Mouse (Mus musculus) embryonic facial prominence, embryonic 14.5 days (tissue): ENCODE results near the gene Pde8a. TPM values are rescaled to one million over a fixed set of nuclear protein-coding genes. Genes with fewer than 3 reads are reported as not detected.

Experiments
- ATAC-seq: fragments of 200-750 bp; cut with Nextera tagmentation; 2 replicates; pipeline ENCODE4 v1.8.0; 2017; ENCODE audit warnings: low read depth, moderate number of reproducible peaks, moderate TSS enrichment
- DNase-seq: peaks from one replicate; pipeline ENCODE4 v3.0.0-alpha.2; 2015; ENCODE audit warnings: low spot score
- H3K27ac ChIP-seq: fragments of 300-500 bp; sonication (generic); replicated peaks from 2 replicates; pipeline ENCODE4 v1.5.1; 2014; ENCODE audit warnings: low read depth, mild to moderate bottlenecking, low read length, moderate library complexity
- H3K27me3 ChIP-seq: fragments of 300-500 bp; sonication (generic); replicated peaks from 2 replicates; pipeline ENCODE4 v1.6.1; 2014; ENCODE audit warnings: low read length; ENCODE audit not compliant: control insufficient read depth, insufficient read depth
- H3K36me3 ChIP-seq: fragments of 300-500 bp; sonication (generic); 2 replicates; pipeline ENCODE4 v1.6.1; 2014; ENCODE audit warnings: low read length, mixed read lengths; ENCODE audit not compliant: control insufficient read depth, insufficient read depth
- H3K4me1 ChIP-seq: fragments of 300-500 bp; sonication (generic); 2 replicates; pipeline ENCODE4 v1.6.1; 2014; ENCODE audit warnings: antibody characterized with exemption, low read length; ENCODE audit not compliant: control insufficient read depth, insufficient read depth
- H3K4me2 ChIP-seq: fragments of 300-500 bp; sonication (generic); 2 replicates; pipeline ENCODE4 v1.6.1; 2014; ENCODE audit warnings: low read depth, mild to moderate bottlenecking, low read length, moderate library complexity, mixed read lengths
- H3K4me3 ChIP-seq: fragments of 300-500 bp; sonication (generic); 2 replicates; pipeline ENCODE4 v1.5.1; 2014; ENCODE audit warnings: low read depth, mild to moderate bottlenecking, low read length
- H3K9ac ChIP-seq: fragments of 300-500 bp; sonication (generic); 2 replicates; pipeline ENCODE4 v1.6.1; 2014; ENCODE audit warnings: low read depth, mild to moderate bottlenecking, low read length, moderate library complexity, mixed read lengths
- H3K9me3 ChIP-seq: fragments of 300-500 bp; sonication (generic); 2 replicates; pipeline ENCODE4 v1.6.1; 2016; ENCODE audit warnings: low read length; ENCODE audit not compliant: control insufficient read depth
- WGBS: fragments of 180-500 bp; shearing (Covaris S2); extraction: QIAGEN DNeasy Blood & Tissue Kit; methylation state at CpG from one replicate; pipeline ENCODE4 v1.1.7; 2014; 5-methylcytosine and 5-hydroxymethylcytosine counted together
- polyA plus RNA-seq: library from polyadenylated mRNA; unstranded; fragments of >200 nt; fragmentation: Nextera tagmentation; extraction: Ambion mirVana; gene quantifications from 2 replicates; pipeline ENCODE4 v1.2.1, GENCODE M21; 2014

Pde8a gene
- polyA plus RNA-seq, 1 experiment from 2014 or later: 9.6 TPM

DNA sequence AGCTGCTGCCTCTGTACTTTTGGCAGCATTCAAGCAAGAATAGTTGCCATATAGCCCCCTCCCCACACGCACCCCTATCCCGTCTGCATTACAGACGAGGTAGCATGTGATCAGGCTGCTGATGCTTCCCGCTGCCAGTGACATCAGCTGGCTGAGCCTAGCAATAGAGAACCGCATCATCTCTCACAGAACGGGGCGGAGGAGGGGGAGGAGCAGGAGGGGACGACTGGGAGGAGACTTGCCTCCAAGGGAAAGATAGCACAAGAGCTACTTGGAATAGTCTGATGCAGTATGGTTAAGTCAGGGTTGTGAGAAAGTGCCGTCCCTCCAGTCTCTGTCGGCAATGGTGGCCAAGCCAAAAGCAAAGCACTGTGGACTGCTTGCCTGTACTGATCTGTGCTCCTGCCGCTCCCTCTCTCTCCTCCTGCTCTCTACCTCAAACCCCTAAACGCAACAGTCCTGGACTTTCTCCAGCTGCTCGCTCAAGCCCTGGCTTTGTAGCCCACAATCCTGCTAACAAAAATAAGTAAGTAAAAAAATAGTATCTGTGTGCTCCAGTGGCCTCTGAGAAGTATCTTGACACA, 159.0 kb downstream of the Pde8a start:
- 3% methylated on average over 13 of the region's 13 CpGs for WGBS
- Histone ChIP-seq H3K27ac (no peak overlapping the region), H3K9me3 (no peaks in the 10 kb centered on the region), H3K4me2 (peak overlapping the region; percentile 50), H3K9ac (peak overlapping the region; percentile 38; the same call in 1 of the 2 replicates), H3K36me3 (no peaks in the 10 kb centered on the region), H3K4me1 (no peaks in the 10 kb centered on the region), H3K27me3 (no peaks in the 10 kb centered on the region), H3K4me3 (peak overlapping the region; percentile 16)
- ATAC-seq: peak; percentile 92
- DNase-seq: peak; percentile 77

DNA sequence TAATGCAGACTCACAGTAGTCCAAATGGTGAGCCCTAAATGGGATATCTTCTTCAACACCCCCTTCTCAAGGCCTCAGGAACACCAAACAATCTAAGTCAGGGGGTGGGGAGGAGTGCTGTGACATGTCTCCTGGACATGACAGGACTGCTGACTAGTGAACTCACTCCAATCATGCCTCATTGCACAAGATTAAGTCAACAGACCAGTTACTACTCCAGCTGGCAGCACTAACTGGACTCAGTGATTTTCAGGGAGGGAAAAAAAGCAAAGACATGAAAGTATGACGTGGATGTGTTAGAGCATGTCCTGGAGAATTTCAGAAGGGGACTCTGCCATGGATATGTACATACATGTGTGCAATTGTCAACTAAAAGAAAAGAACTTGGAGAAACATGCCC, 166.0 kb downstream of the Pde8a start:
- Histone ChIP-seq H3K36me3 (no peaks in the 10 kb centered on the region), H3K27ac (no peak overlapping the region), H3K4me2 (no peak overlapping the region), H3K9me3 (no peaks in the 10 kb centered on the region), H3K4me3 (no peak overlapping the region), H3K4me1 (no peaks in the 10 kb centered on the region), H3K9ac (no peak overlapping the region), H3K27me3 (no peaks in the 10 kb centered on the region)
- WGBS: 67% methylated on average over 1 of the region's 1 CpGs
- ATAC-seq (no peak), DNase-seq (no peak)

Other genes with a start within 250 kb of the Pde8a start
- gene Zfp592, start 219.9 kb upstream of the Pde8a start, polyA plus RNA-seq: 15.0 and 17.0 TPM in 2 replicates
- gene Alpk3, start 156.0 kb upstream of the Pde8a start, polyA plus RNA-seq: 6.0 and 7.9 TPM in 2 replicates
- 0.07 TPM in 1 of 2 replicates, not detected in the other for gene Slc28a1, start 98.8 kb upstream of the Pde8a start, polyA plus RNA-seq
- 1,342 and 1,410 TPM in 2 replicates for gene Rps17, start 131.7 kb downstream of the Pde8a start, polyA plus RNA-seq
- 2.4 and 3.4 TPM in 2 replicates for gene Cpeb1, start 241.9 kb downstream of the Pde8a start, polyA plus RNA-seq